Mouse (Mus musculus): ENCODE data around the gene Pigyl.

Pigyl gene

GRCm38 (mm10) chr9:22156497-22157245 lies at the start of gene Pigyl:
Pigyl (plus strand) TSS chr9:22156846.
- peak; percentile 99 for DNase-seq (ENCODE audit: extremely low spot score)

DNA sequence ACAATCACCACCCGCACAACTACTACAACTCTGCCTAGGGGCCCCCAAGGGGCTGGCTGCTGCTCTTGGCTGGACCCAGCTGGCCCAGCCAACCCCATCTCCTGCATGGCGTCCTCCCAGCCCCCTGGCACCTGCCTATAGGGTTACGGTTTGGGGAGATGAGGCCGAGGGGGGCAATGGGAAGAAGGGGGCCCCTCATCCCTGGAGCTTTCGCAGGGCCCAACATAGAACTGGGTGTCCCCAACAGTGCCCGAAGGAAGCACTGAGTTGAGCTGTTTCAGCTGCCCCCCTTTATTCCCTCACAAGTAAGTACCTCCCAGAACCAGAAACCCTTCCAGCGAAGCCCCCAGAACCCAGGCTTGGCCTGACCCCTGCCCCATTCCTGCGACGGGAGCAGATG lies 48.5 kb upstream of the Pigyl start:
- no peak for DNase-seq (ENCODE audit: extremely low spot score)

GRCm38 (mm10) chr9:22115635-22116034 lies 41.0 kb upstream of the Pigyl start:
- no peak for DNase-seq (ENCODE audit: extremely low spot score)

DNA sequence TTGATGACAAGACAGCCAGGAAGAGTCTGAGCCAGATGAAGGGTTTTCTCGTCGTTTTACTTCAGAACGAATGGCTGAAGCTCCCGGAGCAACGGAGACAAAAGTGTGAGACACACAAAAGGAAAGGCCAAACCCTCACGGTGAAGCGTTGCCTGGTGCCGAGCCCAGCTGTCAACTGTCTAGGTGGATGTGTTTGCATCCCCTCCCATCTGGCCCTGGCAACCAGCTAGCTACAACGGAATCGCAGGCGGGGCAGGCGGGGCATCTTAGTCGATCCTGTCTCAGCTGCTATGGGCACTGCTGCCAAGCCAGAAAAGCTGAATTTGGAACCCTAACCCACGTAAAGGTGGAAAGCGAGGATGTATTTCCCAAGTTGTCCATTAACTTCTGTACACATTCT lies 40.6 kb upstream of the Pigyl start:
- no peak for DNase-seq (ENCODE audit: extremely low spot score)

GRCm38 (mm10) chr9:22116740-22117426 lies 39.8 kb upstream of the Pigyl start, which contains the start of gene Elof1:
Elof1 (minus strand) TSS chr9:22117172.
- peak; percentile 91 for DNase-seq (ENCODE audit: extremely low spot score)

DNA sequence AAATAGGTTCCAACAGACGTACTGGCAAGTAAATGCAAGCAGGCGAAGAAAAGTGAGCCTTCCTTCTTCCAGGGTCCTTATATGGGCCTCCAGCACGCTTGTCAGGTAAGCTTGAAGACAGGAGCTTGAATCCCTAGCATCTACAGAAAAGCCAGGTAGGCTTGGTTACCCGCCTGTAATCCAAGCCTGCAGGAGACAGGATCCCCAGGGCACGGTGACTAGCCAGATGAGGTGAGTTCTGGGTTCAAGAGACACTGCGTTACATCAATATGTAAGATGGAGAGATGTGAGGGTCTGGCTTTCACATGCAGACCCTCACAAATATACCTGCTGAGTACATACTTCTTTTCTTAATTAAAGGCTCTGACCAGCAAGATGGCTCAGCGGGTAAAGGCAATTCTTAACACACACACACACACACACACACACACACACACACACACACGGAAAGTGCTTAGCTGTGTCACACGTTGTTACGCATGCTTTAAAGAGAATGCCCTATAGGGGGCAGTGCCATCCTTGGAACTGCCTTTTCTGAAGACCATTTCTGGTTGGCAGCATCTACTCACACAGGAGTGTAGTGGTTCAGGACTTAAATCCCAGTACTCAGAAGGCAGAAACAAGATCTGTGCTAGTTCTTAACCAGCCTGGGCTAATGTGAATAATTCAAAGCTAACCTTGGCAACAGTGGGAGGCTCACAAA lies 38.7 kb upstream of the Pigyl start:
- DNase-seq (ENCODE audit: extremely low spot score): no peak

DNA sequence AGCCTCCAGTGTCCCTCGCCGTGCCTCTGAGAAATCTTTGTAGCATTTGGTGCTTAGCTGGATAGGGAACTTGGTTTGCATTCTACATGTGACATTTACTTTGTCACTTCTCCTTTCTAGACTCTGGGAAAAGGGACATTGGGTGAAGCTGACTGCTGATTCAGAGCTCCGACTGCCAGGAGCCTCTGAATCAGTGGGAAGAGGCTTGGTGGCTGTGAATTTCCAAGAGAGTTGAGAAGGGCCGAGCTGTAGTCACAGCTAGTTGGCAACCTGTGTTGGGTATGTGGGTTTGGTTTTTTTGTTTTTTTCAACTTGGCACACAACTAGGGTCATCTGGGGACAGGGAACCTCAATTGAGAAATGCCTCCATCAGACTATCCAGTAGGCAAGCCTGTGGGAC lies 37.1 kb upstream of the Pigyl start:
- DNase-seq (ENCODE audit: extremely low spot score): no peak

GRCm38 (mm10) chr9:22121545-22121944 lies 35.1 kb upstream of the Pigyl start:
- DNase-seq (ENCODE audit: extremely low spot score): no peak

GRCm38 (mm10) chr9:22122005-22122404 lies 34.6 kb upstream of the Pigyl start:
- no peak for DNase-seq (ENCODE audit: extremely low spot score)

DNA sequence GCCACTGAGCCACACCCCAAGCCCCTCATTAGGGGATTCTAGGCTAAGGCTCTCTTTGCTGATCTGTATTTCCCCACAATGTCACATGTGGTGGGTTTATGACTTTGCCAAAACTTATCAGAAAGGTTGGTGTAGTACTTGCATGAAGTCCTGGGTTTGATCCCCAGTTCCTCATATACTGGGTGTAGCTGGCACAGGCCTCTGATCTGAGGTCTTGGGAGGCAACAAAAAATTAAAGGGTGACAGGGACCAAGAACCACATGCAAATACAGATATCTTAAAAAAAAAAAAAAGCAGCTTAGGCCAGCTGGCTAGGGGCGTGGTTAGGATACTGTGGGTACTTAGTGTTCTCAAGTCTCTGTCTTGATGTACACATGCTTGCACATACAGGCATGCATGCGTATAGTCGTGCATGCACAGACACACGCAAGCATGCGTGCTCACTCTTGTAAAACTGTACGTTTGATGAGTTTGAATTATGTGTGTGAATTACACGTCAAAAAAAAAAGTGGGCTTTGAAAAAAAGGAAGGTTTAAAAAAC lies 33.5 kb upstream of the Pigyl start:
- no peak for DNase-seq (ENCODE audit: extremely low spot score)

- DNase-seq (ENCODE audit: extremely low spot score): no peak
These were observed 32.5 kb upstream of the Pigyl start for GRCm38 (mm10) chr9:22124169-22124568.

DNA sequence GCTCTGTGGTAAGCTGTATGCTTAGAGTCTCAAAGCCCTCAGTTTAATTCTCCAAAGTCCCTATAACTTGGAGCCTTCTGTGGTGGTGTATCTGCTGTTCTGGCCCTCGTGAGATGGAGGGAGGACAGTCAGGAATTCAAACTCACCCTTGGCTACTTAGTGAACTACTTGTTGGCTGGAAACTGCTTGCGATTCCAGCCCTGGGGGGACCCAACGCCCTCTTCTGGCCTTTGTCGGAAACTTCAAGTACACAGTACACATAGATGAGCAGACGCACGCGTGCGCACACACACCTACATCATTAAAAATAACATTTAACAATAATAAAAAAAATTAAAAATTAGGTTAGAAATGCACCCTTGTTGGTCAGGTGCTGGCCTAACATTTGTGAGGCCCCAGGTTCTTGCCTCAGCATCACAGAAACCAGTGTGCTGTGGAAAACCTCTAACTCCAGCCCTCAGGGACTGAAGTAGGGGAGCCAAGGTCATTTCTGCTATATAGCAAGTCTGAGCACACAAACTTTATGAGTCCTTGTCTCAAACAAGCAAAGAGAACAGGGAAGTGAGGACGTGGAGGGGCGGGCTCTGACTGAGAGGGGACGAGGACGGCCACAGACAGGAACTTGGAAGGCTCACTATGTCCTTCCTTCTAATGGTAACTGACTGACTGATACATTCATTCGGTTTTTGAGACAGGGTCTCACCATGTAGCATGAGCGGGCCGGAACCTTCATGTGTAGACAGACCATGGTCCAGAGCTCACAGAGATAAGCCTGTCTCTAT lies 31.2 kb upstream of the Pigyl start:
- no peak for DNase-seq (ENCODE audit: extremely low spot score)

DNA sequence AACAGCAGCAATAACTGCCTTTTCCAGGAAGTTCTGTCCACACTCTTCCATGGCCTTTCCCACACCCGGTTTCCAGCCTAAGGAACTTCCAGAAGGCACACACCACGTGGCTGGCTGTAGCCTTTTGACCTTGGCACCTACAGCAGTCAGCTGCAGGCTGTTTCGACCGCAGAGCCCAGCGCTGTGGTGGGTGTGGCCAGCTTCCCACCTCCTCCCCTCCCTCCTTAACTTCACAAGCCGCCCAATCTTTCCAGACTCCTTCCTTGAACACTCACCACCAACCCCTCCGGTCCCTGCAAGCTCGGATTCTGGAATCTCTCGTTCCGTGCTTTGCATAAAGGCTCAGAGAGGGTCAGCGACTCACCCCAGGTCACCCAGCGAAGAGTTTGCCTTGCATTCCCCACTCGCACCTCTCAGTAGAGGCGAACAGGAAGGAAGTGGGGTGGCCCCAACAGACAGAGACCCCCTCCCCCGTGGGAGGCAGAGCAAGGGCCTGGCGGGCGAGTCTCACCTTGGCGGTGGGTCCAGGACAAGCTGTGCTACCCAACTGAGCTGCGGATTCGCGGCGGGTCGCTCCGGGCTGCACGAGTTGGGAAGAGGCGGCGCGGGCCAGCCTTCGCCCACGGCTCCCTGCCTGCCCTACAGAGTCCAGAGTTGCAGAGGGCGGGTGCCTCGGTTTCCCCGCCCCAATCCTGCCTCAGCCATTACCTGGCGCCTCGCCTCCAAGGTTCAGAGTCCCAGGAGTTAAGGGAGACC lies 25.2 kb upstream of the Pigyl start:
- DNase-seq (ENCODE audit: extremely low spot score): peak; percentile 52

DNA sequence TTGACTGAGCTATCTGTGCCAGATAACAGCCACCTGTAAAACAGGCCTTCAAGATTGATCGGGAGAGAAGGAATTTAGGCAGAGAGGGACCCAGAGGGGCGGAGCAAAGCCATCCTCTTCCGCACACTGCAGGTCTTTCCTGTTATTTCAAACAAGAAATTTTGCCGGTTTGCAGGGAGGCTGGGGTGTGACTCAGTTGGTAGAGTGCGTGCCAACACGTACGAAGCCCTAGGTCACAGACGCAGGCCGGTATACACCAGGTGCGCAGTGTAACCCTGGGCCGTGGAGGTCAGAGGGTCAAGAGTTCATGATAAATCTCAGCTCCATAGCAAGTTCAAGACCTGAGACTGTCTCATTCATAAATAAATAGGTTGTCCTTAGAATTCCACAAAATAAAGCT lies 24.4 kb upstream of the Pigyl start:
- DNase-seq (ENCODE audit: extremely low spot score): no peak

DNA sequence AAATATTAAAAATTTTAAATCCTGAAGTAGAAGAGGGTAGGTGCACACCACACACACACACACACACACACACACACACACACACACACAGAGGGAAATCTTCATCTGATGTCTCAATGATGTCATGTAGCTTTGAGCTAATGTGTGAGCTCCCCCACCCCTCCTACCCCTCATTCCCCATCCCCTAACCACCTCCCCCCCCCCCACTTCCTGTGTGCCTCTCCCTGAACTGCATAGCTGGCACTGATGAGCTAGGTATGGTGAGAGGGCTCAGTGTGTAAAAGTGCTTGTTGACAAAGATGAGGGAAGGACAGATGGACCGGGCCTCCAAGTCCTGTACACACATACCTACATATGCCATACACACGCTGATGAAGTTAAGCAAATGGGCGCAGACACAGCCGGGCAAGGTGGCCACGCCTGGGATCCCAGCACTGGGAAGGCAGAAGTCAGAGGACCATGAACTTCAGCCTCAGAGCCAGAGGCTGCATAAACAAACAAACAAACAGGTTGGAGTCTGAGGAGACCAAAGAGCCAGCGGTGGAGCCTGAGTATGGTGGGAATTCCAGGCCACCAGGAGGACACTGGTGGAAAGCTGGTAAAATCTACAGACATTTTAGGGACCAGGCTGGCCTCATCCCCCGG lies 22.3 kb upstream of the Pigyl start:
- DNase-seq (ENCODE audit: extremely low spot score): no peak

GRCm38 (mm10) chr9:22134988-22135643 lies 21.5 kb upstream of the Pigyl start:
- DNase-seq (ENCODE audit: extremely low spot score): no peak

GRCm38 (mm10) chr9:22135644-22136390 lies 20.8 kb upstream of the Pigyl start, which contains the start of gene Acp5:
Acp5 (minus strand) TSS chr9:22135711.
- DNase-seq (ENCODE audit: extremely low spot score): no peak

DNA sequence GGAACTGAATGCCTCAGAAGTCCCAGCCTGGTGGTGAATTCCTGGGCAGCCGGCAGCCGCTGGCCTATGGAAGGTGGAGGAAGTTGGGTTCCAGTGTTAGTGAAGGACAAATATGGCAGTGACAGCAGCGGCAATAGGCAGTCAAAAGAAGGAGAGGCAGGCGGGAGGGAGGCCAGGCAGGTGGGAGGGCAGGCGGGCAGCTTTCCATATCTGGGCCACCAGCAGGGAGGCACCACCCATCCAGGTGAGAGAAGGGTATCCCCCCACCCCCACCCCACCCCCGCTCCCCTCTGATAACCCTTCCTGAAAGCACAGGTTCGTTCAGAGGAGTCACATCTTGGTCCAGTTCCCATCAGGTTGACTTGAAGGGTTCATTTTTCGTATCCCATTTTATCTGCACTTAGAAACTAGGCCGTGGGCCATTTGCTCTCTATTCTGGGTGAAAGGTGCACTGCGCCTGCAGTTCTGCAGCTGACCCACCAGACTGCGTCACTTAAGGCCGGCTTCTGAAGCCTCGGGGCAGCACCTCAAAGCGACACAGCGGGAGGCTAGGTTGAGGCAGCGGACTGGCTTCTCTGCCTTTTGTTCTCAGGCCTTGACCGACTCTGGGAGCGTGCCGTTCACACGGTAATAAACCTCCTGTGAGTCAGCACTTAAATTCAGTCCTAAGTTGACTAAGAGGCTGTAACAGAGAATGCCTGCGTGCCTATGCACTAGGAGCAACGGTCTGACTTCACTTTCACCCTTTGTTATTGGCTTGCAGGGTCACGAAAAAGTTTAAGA lies 19.7 kb upstream of the Pigyl start:
- DNase-seq (ENCODE audit: extremely low spot score): peak; percentile 38
